Mouse (Mus musculus): ENCODE data around the gene Josd1.
A peak's percentile ranks its signal among the peaks of the same experiment; 100 is the strongest.

The Josd1 gene

GRCm38 (mm10) chr15:79687646-79688267 is at the start of gene Josd1:
Gene Josd1 (minus strand): TSS chr15:79687919.
- peak; percentile 97 for DNase-seq (ENCODE audit: low spot score)

DNA sequence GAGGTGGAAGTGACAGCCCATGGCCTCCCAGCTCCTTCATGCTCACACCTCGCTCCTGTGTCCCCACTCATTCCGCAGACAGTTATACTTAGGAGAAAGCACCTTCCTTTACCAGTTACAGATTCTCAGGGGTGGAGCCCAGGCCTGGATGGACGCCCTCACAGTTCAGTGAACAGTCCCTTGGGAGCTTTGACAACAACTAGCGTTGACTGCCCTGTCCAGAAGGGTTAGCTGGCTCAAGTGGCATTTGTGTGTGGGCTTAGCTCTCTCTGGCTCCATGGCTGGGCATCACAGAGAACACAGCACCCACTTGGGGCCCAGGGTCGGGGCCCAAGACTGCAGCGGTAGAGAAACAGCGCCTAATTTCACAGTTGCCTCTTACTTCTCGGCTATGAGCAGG is 46.6 kb upstream of the Josd1 start:
- DNase-seq (ENCODE audit: low spot score), result no peak

DNA sequence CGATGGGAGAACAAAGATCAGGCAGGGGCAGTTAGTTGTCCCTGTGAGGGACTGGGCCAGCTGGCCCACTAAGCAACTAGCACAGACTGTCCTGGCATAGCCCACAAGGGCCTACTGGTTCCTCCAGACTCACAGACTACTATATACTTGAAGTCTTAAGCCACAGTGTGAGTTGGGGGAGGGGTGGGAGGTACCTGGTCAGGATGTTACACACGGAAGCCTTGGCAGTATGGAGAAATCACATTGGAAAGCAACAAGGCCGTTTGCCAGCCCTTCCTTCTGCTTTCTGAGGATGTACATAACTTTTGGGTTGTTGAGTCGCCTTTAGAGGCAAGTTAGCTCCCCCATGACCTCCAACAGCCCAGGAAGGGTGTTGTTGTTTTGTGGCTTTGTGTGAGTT is 45.9 kb upstream of the Josd1 start:
- DNase-seq (ENCODE audit: low spot score), result no peak

DNA sequence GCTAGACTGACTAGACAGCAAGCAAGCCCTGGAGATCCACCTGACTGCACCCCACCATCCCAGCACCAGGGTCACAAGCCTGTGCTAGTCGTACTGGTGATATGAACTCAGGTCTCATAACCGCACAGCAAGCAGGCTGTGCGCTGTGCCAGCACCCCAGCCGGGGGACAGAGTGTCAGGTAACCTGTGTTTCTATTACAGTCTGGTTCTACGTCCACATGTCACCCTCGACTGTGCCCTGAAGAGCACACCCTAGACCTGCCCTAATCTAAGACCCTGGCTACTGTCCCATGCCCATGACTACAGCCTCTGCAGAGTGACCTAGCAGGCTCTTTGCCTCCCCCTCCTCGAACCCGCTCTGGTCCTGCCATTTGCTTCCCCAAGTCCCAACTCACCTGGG is 45.5 kb upstream of the Josd1 start:
- no peak for DNase-seq (ENCODE audit: low spot score)

DNA sequence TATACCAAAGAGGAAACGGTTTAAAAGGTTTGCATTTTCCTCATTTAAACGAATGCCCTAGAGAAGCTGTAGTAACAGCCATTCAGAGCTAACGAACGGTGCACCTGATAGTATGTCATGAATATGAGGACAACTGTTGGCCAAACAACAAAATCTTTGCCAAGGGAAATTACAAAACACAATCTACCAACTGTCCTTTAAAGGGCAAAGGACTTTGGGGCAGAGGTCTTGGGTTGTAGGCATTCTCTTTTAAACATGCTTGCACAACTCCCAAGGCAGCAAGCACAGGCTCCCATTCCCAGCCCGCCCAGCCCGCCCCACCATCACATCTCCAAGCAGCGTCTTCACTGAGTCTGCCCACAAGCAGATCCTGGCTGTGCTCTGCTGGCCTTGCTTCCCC is 43.8 kb upstream of the Josd1 start:
- no peak for DNase-seq (ENCODE audit: low spot score)

GRCm38 (mm10) chr15:79728731-79729388 is 41.1 kb upstream of the Josd1 start:
- DNase-seq (ENCODE audit: low spot score), result no peak

- DNase-seq (ENCODE audit: low spot score), result no peak
Observed at GRCm38 (mm10) chr15:79728311-79728710, 40.6 kb upstream of the Josd1 start.

DNA sequence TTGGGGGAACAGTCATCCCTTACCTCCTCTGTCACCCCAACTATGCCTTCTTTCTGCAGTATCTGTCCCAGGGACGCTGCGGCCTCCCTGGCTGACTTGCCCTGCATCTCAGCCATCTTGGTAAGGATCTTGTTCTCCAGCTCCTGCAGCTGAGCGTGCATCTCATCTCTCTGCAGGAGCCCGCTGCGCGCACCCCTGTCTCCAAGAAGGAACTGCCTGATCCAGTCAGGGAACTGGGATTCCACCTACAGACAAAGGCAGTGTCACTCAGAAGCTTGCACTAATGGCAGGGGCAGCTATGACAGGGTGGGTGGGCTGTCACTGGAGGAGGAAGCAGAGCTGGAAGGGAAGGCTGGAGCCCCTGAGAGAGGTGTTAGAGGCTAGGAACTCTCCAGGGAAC is 40.1 kb upstream of the Josd1 start:
- no peak for DNase-seq (ENCODE audit: low spot score)

GRCm38 (mm10) chr15:79725190-79725789 is 37.6 kb upstream of the Josd1 start:
- DNase-seq (ENCODE audit: low spot score), result no peak

DNA sequence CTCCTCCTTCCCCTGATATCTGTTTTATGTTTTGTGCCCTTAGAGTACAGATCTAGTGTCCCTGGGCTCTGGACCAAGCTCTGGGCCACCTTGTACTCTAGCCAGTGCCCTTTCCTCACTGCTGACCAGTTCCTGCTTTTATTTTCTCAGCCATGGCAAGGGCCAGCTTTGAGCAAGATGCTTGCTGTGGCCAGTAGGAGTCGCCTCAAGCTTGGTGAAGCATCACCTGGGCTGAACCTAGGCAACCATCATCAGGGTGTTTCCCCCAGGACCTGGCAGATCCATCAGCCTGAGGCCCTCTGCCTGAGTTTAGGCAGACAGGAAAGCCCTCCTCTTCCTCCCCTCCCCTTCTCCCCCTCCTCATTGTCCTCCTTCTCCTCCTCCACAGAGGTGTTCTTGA is 35.7 kb upstream of the Josd1 start:
- DNase-seq (ENCODE audit: low spot score), result peak; percentile 65

- DNase-seq (ENCODE audit: low spot score), result no peak
Observed at GRCm38 (mm10) chr15:79720796-79721195, 33.1 kb upstream of the Josd1 start.

GRCm38 (mm10) chr15:79720267-79720666 is 32.5 kb upstream of the Josd1 start:
- DNase-seq (ENCODE audit: low spot score), result no peak

- DNase-seq (ENCODE audit: low spot score), result no peak
Observed at GRCm38 (mm10) chr15:79716710-79717109, 29.0 kb upstream of the Josd1 start.

DNA sequence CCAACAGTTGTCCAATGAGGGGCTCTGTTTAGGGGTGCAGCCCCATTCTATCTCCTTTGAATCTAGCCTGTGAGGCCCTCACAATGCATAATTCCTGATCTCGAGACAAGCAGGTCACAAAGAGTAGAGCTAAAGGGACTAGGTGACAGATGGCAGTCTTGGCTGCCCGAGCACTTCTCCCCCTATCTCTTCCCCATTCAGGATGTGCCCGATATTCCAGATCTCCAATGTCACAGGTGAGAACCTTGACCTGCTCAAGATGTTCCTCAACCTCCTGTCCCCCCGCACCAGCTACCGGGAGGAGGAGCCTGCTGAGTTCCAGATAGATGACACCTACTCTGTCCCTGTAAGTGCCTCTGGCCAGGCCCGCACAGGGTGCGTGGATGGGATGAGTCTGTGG is 27.9 kb upstream of the Josd1 start:
- DNase-seq (ENCODE audit: low spot score), result no peak

- DNase-seq (ENCODE audit: low spot score), result no peak
Observed at GRCm38 (mm10) chr15:79708229-79708822, 20.6 kb upstream of the Josd1 start.

DNA sequence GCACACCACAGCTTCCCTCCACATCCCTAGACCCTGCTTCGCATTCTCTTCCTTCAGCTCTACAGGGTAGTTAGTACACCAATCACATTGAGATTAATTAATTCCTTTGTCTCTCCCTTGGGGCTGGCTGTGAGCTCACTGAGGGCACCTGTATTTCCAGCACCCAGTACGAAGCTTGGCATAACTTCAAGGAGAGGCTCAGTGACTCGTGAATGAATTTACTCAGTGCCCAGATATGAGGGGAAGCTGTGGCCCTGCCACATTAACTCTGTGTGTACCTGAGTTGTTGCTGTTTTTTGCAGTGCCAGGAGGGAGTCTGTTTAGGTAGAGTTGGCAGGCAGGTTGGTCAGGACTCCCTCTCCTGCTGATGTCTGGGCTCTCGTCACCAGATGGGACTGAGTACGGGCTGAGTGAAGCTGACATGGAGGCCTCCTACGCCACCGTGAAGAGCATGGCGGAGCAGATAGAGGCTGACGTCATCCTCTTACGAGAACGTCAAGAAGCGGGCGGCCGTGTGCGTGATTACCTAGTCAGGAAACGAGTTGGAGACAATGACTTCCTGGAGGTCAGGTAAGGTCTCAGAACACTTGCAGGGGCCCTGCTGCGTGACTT is 19.0 kb upstream of the Josd1 start:
- DNase-seq (ENCODE audit: low spot score), result no peak

DNA sequence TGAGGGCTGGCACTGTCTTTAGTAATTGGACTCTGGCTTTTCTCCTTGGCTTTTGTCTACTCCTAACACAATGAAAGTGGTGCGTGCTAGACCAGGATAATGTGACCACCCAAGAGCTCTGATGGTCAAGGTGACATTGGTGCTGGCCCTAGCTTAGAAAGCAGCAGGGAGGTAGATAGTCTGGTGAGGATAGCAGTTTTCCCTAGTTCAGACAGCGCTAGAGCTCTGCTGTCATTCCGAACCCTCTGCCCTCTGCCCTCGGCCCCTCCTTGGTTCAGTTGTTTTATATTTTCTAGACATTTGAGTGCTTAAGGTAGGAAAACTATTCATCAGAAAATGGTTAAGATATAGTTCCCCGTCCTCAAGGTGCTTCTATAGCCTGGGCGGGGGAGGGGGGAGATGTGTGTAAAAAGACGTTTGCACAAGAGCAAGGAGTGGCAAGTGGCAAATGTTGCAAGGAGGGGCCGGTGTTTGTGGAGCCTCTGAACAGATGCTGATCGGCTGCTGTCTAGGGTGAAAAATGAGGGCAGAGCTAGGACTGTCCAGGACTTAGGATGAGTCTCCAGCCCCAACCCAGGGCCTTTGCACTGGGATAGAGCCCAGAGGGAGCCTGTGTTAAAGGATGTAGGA is 10.0 kb upstream of the Josd1 start:
- DNase-seq (ENCODE audit: low spot score), result no peak

DNA sequence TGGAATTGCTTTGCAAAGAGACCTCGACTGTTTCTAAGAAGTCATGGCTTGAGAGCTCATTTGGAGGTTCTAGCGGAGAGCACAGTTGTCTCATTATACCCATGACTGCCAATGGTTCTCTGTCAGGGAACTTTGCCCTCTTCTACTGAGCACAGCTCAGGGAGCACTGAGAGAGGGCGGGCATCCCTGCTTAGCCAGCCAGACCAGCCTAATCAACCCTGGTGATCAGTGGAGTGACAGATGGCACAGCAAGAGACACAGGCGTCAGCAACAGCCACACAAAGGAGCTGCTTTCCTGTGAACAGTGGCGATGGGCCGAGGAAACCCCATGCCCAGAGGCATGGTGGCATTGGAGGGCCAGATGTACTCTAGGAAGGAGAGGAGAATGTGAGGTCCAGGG is 9.3 kb upstream of the Josd1 start:
- no peak for DNase-seq (ENCODE audit: low spot score)

DNA sequence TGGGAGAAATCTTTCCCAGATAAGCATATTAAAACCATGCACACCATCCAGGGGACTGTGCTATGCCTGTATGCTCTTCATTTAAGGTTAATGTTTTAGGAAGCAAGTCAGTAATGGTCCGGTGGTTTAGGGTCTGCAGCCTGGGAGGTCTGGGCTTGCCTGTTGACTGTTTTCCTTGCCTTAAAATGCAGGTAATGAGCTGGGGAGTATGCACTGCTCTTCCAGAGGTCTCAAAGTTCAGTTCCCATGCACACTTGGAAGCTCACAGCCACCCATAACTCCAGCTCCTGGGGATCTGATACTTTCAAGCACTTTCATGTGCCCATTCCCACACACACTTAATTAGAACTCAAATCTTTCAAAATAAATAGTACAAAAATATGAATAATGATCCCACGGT is 8.8 kb upstream of the Josd1 start:
- no peak for DNase-seq (ENCODE audit: low spot score)

- no peak for DNase-seq (ENCODE audit: low spot score)
Observed at GRCm38 (mm10) chr15:79695516-79695915, 7.8 kb upstream of the Josd1 start.

DNA sequence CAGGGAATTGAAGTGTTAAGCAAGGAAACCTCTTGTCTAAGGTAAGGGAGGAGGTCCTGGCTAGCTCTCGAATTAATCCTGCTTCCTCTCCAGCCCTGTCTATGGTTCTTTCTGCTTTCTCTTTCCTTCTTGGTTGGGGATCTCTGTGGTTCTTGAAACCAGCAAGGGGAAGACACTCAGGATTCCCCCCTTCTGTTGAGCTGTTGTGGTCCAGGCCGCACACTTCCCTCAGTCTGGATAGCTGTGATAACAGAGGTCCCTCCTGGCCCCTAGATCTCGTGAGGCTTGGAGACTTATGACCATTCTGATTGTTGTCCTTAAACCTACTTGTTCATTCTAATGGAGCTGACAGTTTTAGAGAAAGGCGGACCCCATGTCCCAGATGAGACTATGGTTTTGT is 6.8 kb upstream of the Josd1 start:
- no peak for DNase-seq (ENCODE audit: low spot score)

GRCm38 (mm10) chr15:79693740-79694139 is 6.0 kb upstream of the Josd1 start:
- DNase-seq (ENCODE audit: low spot score), result no peak

Data from urinary bladder, postnatal 14 days (tissue).